Mouse (Mus musculus): Measurements from ENCODE around the gene Fam117a.

The Fam117a gene

GRCm38 (mm10) chr11:95333805-95334204, 3.0 kb upstream of the Fam117a start:
- DNase-seq, result no peak

GRCm38 (mm10) chr11:95334448-95335060, 2.3 kb upstream of the Fam117a start:
- DNase-seq, result no peak

DNA sequence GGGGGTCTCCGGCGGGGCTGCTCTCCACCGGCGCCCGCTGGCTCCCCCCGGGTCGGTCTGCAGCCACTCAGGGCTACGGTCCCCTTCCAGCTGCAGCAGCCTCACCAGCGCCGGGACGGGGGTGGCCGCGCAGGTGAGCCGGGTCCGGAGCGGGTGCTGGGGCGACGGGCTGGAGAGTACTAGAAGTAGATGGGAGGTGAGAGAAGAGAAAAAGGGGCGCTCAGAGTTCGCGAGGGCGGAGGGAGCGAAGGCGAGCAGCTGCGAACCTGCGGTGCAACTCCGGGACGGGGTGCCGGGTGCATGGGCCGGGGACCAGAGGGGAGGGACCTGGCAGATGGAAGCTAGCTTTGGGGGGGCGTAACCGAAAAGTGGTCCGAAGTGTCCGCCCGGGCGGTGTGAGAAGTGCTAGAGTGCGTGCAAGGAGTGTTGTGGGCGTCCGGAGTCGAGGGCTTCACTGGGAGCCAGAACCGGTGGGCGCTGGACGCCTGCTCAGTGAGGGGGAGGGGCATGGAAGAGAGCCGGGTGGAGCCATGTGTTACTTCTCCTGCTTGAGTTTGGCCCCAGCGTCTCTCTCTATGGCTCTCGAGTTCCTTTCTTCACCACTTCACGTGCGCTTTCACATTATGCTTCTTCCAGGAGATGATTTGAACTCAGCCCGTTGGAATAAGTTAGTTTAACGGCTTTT, 453 bp downstream of the Fam117a start:
- DNase-seq, result no peak

GRCm38 (mm10) chr11:95337846-95338342, 1.1 kb downstream of the Fam117a start:
- no peak for DNase-seq

DNA sequence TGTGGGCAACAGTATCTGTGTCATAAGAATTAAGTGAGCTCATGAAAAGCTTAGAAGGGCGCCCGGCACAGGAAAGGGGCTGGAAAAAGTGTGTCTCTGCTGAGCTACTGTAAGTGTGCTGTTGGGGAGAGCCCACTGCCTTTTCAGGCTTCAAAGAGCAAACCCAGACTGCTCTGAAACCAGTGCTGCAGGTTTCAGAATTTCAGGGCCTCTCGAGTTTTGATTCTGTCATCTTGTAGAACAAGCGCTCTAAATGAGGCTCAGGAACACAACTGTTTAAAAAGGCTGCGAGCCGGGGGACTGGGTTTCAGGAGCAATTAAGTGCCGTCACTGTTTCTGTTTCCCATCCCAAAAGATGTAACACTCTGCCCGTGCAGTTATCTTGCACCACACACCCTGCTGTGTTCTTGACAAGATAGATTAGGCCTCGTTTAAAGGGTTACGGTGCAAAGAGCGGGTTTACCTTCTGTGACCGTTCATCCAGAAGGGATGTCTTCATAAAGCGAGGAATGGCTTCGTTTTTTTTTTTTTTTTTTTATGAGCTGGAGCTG, 2.7 kb downstream of the Fam117a start:
- DNase-seq, result no peak

DNA sequence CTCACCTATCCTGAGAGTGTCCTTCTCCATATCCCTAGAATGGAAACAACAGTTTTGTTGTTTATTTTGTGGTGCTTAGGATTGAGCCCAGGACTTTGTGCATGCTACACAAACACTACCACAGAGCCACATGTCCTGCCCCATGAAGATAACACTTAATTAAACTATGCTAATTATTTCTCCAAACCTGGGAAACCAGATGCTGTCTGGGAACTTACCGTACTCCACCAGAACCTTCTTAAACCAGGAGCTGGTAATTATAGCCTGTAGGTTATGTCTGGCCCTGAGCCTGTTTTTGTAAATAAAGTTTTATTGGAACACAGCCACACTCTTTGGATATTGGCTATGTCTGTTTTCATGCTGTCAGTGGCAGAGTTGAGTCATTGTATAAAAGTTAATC, 3.4 kb downstream of the Fam117a start:
- DNase-seq, result no peak

DNA sequence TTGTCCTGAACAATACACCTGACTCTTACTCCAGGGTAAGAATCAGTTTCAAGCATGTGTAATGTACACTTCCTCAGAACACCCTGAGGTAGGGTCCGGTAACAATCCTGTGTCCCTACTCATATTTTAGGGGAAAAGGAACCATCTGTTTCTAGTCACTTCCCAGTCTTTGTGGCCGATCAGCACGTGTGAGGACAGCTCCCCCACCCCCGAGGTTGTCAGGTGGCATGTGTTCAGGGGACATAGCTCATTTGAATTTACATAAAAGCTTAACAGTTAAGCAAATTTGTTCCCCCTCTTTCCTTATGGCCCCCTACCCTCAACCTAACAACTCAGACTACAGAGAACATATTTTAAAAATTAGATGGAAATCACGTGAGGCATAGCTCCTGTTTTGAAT, 3.8 kb downstream of the Fam117a start:
- no peak for DNase-seq

DNA sequence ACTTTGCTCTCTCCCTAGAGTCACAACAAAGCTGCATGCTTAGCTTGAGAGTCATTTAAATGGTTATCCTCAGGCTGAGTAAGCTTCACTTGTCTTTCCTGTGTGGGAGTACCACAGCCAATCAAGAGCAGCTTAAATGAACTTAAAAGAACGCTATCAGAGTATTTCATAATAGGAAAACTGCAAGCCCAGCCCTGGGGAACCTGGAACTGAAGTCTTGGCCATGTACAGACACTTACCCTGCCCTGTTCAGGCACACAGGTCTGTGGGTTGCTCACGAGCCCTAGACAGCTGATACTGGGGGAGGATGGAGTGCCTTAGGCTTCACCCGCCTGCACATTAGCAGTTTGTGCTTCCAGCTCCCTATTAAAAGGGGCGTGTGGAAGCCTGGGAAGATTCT, 6.4 kb downstream of the Fam117a start:
- no peak for DNase-seq

DNA sequence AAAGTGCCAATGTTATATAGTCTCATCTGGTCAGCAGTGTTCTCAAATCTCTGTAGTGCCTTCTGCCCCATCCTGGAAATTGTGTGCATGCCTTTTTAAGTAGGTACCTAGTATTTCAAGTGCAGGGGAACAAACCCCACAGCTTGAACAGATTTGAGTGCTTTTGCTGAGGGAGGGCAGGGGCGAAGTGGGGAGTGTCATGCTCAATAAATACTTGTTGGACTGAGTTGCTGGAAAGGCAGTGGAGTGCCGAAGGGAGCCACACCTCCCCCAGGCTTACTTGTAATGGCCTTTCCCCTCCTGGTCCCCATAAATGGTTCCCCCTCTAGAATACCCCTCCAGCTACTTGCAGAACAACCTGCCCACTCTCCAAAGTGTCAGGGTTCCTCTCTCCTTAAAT, 7.4 kb downstream of the Fam117a start:
- DNase-seq, result no peak

GRCm38 (mm10) chr11:95350289-95350688, 13.5 kb downstream of the Fam117a start:
- no peak for DNase-seq

DNA sequence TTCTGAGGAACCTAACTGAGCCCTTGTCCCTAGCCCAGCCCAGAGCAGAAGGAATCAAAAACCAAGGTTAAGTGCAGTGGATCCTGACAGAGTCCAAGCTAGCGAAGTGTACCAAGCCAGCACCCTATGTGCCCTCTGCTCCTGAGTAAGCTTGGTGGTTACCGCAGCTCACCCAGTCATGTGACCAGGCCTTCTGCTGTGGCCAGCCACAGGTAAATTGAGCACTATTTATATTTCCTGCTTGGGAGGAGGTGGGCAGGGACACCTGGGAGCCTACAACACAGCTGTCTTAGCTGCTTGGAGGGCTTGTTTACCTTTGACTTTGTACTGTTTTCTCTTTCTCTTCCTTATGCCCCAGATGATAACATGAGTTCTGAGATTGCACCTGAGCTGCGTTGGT, 14.1 kb downstream of the Fam117a start:
- DNase-seq, result no peak

DNA sequence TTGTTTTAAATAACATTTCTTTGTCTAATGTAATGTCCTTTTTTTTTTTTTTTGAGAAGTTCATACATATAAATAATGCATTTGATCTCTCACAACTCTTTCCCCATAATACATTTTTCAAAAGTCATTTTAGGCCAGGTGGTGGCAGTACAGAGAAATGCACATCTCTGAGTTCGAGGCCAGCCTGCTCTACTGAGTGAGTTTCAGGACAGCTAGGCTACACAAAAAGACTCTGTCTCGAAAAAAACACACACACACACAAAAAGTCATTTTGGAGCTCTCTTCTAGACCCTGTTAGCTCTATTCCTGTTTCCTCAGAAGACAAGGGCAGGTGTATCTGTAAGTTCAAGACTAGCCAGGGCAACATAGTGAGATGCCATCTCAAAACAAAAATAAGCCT, 15.9 kb downstream of the Fam117a start:
- DNase-seq, result no peak

DNA sequence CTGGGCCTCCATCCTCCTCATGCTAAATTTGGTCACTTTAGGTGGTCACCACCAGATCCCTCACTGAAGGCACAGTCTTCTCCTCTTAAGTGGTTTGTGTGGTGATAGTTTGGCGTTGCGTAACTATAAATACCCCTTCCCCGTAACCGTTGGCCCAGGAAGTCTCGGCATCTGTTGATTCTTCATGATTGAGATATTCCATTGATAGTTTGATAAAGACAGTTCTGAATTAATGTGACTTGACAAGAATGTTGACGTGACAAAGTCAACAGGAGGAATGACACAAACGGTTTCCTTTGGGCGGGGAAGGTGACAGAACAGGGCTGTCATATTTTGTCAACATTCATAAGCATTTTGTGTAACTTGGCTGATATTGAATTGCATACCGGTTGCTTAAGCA, 16.4 kb downstream of the Fam117a start:
- no peak for DNase-seq

GRCm38 (mm10) chr11:95354228-95354944, 17.6 kb downstream of the Fam117a start:
- no peak for DNase-seq

GRCm38 (mm10) chr11:95354945-95355660, 18.3 kb downstream of the Fam117a start:
- DNase-seq, result no peak

- no peak for DNase-seq
Measured at GRCm38 (mm10) chr11:95355661-95356011, 18.8 kb downstream of the Fam117a start.

DNA sequence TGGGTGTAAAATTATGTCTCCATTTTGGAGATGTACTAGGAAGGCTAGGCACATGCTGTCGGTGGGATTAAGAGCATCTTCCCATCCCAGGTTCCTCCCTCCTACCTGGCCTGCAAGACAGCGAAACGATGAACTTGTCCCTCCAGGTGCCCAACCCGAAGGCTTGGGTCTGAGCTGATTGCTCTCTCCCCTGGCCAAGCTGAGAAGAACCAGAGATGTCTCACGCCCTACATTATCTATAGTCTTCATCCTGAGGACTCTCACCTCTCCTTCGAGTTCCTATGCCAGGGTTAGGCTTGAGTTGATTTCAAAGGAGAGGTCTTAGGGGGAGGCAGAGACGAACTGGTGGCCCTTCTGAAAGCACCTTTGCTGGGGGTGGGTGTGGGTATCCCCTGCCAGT, 19.2 kb downstream of the Fam117a start:
- no peak for DNase-seq

DNA sequence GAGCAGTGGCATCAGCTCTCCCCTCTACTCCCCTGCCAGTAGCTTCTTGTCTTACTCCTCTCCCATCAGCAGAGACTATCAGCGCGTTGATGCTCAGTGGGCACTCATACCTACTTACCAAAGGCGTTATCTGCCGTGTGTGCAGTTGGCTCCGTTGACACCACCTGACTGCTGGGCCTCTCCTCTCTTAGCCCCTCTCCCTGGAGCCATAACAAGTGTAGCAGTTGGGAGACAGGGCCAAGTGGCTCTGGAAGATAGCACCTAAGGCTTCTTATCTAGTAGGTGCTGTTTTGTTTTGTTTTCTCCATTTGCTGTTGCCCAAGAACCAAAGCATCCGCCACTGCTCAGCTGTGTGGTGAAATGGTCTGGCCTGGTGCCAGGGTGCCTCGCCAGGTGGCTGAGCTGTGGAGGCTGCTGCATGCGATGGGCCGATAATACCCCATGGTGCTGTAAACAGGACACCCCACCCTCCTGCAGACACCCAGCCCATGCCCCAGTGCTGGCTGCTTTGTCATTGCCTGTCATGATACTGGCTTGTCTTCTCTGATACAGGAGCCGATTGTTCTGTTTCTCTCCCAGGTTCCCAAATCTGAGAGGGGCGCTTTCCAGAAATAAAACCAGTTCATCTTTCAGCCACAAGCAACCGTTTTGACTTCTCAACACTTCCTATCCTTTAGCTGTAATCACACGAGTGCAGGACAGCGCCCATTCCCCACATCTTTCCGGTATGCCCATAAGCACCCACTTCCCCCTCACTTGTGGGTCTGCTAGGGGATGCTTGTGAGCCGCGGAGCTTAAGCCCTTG, 19.9 kb downstream of the Fam117a start:
- no peak for DNase-seq

DNA sequence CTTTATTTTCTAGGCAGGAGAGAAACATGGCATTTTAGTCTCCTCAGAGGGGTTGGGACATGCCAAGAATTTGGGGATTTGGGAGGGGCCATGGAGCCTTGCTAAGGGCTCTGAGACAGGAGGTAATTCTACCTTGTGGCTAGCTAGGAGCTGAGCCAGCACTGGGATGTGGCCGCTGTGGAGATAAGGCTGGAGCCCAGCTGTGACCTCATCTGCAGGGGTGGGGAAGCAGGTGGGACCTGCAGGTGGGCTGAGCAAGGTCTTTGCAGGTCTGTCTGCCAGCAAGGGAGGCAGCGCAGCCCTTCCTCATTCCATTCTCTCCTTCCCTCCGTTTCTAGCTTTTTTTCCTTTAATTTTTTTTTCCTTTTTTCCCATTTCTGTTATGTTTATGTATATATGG, 21.4 kb downstream of the Fam117a start:
- no peak for DNase-seq

GRCm38 (mm10) chr11:95364388-95364787, 27.6 kb downstream of the Fam117a start:
- no peak for DNase-seq

- DNase-seq, result peak; percentile 31
Measured at GRCm38 (mm10) chr11:95365596-95365995, 28.8 kb downstream of the Fam117a start.

- no peak for DNase-seq
Measured at GRCm38 (mm10) chr11:95366280-95366897, 29.6 kb downstream of the Fam117a start.
